Mouse (Mus musculus): Measurements from ENCODE around the gene Olfr1113. TPM values are rescaled to one million over a fixed set of nuclear protein-coding genes. Genes with fewer than 3 reads are reported as not detected.

The Olfr1113 gene
- polyA plus RNA-seq (2012; ENCODE audit: low replicate concordance): not detected in 2 replicates

GRCm38 (mm10) chr2:87208670-87209069, at the start of gene Olfr1113:
TSS of gene Olfr1113 (plus strand) at chr2:87208970.

GRCm38 (mm10) chr2:87187498-87187897, 21.3 kb upstream of the Olfr1113 start, which contains the start of gene Olfr1112:
TSS of gene Olfr1112 (plus strand) at chr2:87187798.

GRCm38 (mm10) chr2:87247713-87248112, 38.9 kb downstream of the Olfr1113 start, which contains the start of gene Olfr1115:
TSS of gene Olfr1115 (plus strand) at chr2:87248013.

Other genes with a start within 250 kb of the Olfr1113 start
- not detected in 2 replicates for gene Olfr1099, start 248.3 kb upstream of the Olfr1113 start, polyA plus RNA-seq (2012; ENCODE audit: low replicate concordance)
- not detected in 2 replicates for gene Olfr1100, start 229.0 kb upstream of the Olfr1113 start, polyA plus RNA-seq (2012; ENCODE audit: low replicate concordance)
- not detected in 2 replicates for gene Olfr1101, start 217.7 kb upstream of the Olfr1113 start, polyA plus RNA-seq (2012; ENCODE audit: low replicate concordance)
- not detected in 2 replicates for gene Olfr1102, start 210.6 kb upstream of the Olfr1113 start, polyA plus RNA-seq (2012; ENCODE audit: low replicate concordance)
- not detected in 2 replicates for gene Olfr1104, start 181.9 kb upstream of the Olfr1113 start, polyA plus RNA-seq (2012; ENCODE audit: low replicate concordance)
- not detected in 2 replicates for gene Olfr1105, start 172.4 kb upstream of the Olfr1113 start, polyA plus RNA-seq (2012; ENCODE audit: low replicate concordance)
- 0.15 TPM in 1 of 2 replicates, not detected in the other for gene Olfr1106, start 156.7 kb upstream of the Olfr1113 start, polyA plus RNA-seq (2012; ENCODE audit: low replicate concordance)
- not detected in 2 replicates for gene Olfr1107, start 133.2 kb upstream of the Olfr1113 start, polyA plus RNA-seq (2012; ENCODE audit: low replicate concordance)
- not detected in 2 replicates for gene Olfr1109, start 113.0 kb upstream of the Olfr1113 start, polyA plus RNA-seq (2012; ENCODE audit: low replicate concordance)
- gene Olfr259, start 94.4 kb upstream of the Olfr1113 start, polyA plus RNA-seq (2012; ENCODE audit: low replicate concordance): not detected in 2 replicates
- gene Olfr1110, start 68.7 kb upstream of the Olfr1113 start, polyA plus RNA-seq (2012; ENCODE audit: low replicate concordance): not detected in 2 replicates
- not detected in 2 replicates for gene Olfr1111, start 56.3 kb upstream of the Olfr1113 start, polyA plus RNA-seq (2012; ENCODE audit: low replicate concordance)
- gene Olfr1112, start 21.2 kb upstream of the Olfr1113 start, polyA plus RNA-seq (2012; ENCODE audit: low replicate concordance): not detected in 2 replicates
- not detected in 2 replicates for gene Olfr1115, start 39.0 kb downstream of the Olfr1113 start, polyA plus RNA-seq (2012; ENCODE audit: low replicate concordance)
- not detected in 2 replicates for gene Olfr1116, start 58.6 kb downstream of the Olfr1113 start, polyA plus RNA-seq (2012; ENCODE audit: low replicate concordance)
- not detected in 2 replicates for gene Olfr1118, start 98.6 kb downstream of the Olfr1113 start, polyA plus RNA-seq (2012; ENCODE audit: low replicate concordance)
- gene Olfr1120, start 145.8 kb downstream of the Olfr1113 start, polyA plus RNA-seq (2012; ENCODE audit: low replicate concordance): not detected in 2 replicates
- not detected in 2 replicates for gene Olfr1121, start 160.9 kb downstream of the Olfr1113 start, polyA plus RNA-seq (2012; ENCODE audit: low replicate concordance)
- gene Olfr1122, start 176.9 kb downstream of the Olfr1113 start, polyA plus RNA-seq (2012; ENCODE audit: low replicate concordance): 0.23 TPM in 1 of 2 replicates, not detected in the other
- gene Olfr1123, start 207.7 kb downstream of the Olfr1113 start, polyA plus RNA-seq (2012; ENCODE audit: low replicate concordance): not detected in 2 replicates
- gene Olfr1124, start 221.3 kb downstream of the Olfr1113 start, polyA plus RNA-seq (2012; ENCODE audit: low replicate concordance): not detected in 2 replicates
- gene Olfr1126, start 245.0 kb downstream of the Olfr1113 start, polyA plus RNA-seq (2012; ENCODE audit: low replicate concordance): not detected in 2 replicates